Mouse (Mus musculus) cerebellum, postnatal 10 days (tissue): ENCODE measurements around the gene Adgrb2.
A peak's percentile ranks its signal among the peaks of the same experiment; 100 is the strongest.

Experiments
- DNase-seq, 2 experiments: peaks; one replicate each; pipeline ENCODE4 v3.0.0; 2021; ENCODE audit warnings: mixed read lengths in 2 of 2

The Adgrb2 gene

GRCm38 (mm10) chr4:129987825-129988504 is 3.3 kb downstream of the Adgrb2 start:
- peak; percentile 57 to 66 for DNase-seq

- peak; percentile 49 to 60 for DNase-seq
These were observed 5.3 kb downstream of the Adgrb2 start for GRCm38 (mm10) chr4:129989925-129990324.

GRCm38 (mm10) chr4:129992720-129993119 is 8.1 kb downstream of the Adgrb2 start:
- DNase-seq, result peak in 1 of 2 experiments; percentile 52

GRCm38 (mm10) chr4:129993213-129993612 is 8.5 kb downstream of the Adgrb2 start:
- DNase-seq, result peak; percentile 88 to 89

- DNase-seq, result peak; percentile 89 to 92
These were observed 9.4 kb downstream of the Adgrb2 start for GRCm38 (mm10) chr4:129993944-129994695.

GRCm38 (mm10) chr4:129994728-129995127 is 10.1 kb downstream of the Adgrb2 start:
- no peak for DNase-seq

- no peak for DNase-seq
These were observed 10.6 kb downstream of the Adgrb2 start for GRCm38 (mm10) chr4:129995255-129995654.

GRCm38 (mm10) chr4:129996015-129996414 is 11.3 kb downstream of the Adgrb2 start:
- DNase-seq, result peak in 1 of 2 experiments; percentile 46

GRCm38 (mm10) chr4:129998124-129998523 is 13.5 kb downstream of the Adgrb2 start:
- DNase-seq, result peak in 1 of 2 experiments; percentile 31

GRCm38 (mm10) chr4:130001710-130002109 is 17.0 kb downstream of the Adgrb2 start:
- no peak for DNase-seq

- DNase-seq, result peak; percentile 71 to 75
These were observed 17.5 kb downstream of the Adgrb2 start for GRCm38 (mm10) chr4:130002157-130002556.

- peak; percentile 68 to 79 for DNase-seq
These were observed 20.9 kb downstream of the Adgrb2 start for GRCm38 (mm10) chr4:130005593-130005992.

GRCm38 (mm10) chr4:130006533-130006932 is 21.9 kb downstream of the Adgrb2 start:
- peak in 1 of 2 experiments; percentile 26 for DNase-seq

- DNase-seq, result peak; percentile 59 to 69
These were observed 24.4 kb downstream of the Adgrb2 start for GRCm38 (mm10) chr4:130009043-130009442.

- no peak for DNase-seq
These were observed 26.1 kb downstream of the Adgrb2 start for GRCm38 (mm10) chr4:130010723-130011122.

GRCm38 (mm10) chr4:130012234-130012633 is 27.6 kb downstream of the Adgrb2 start:
- DNase-seq, result peak; percentile 65 to 77

GRCm38 (mm10) chr4:130013111-130013510 is 28.4 kb downstream of the Adgrb2 start:
- peak in 1 of 2 experiments; percentile 27 for DNase-seq

GRCm38 (mm10) chr4:130016010-130016409 is 31.3 kb downstream of the Adgrb2 start:
- peak; percentile 59 to 60 for DNase-seq

- no peak for DNase-seq
These were observed 32.5 kb downstream of the Adgrb2 start for GRCm38 (mm10) chr4:130017036-130017674.

GRCm38 (mm10) chr4:130022952-130023351 is 38.3 kb downstream of the Adgrb2 start:
- peak in 1 of 2 experiments; percentile 38 for DNase-seq

- DNase-seq, result no peak
These were observed 39.0 kb downstream of the Adgrb2 start for GRCm38 (mm10) chr4:130023511-130024231.

- DNase-seq, result no peak
These were observed 40.9 kb downstream of the Adgrb2 start for GRCm38 (mm10) chr4:130025544-130025943.

GRCm38 (mm10) chr4:130031146-130031545 is 46.5 kb downstream of the Adgrb2 start:
- DNase-seq, result no peak
